Comparison of ENCODE assay signal across 8 mouse cellular contexts in the genomic region with DNA sequence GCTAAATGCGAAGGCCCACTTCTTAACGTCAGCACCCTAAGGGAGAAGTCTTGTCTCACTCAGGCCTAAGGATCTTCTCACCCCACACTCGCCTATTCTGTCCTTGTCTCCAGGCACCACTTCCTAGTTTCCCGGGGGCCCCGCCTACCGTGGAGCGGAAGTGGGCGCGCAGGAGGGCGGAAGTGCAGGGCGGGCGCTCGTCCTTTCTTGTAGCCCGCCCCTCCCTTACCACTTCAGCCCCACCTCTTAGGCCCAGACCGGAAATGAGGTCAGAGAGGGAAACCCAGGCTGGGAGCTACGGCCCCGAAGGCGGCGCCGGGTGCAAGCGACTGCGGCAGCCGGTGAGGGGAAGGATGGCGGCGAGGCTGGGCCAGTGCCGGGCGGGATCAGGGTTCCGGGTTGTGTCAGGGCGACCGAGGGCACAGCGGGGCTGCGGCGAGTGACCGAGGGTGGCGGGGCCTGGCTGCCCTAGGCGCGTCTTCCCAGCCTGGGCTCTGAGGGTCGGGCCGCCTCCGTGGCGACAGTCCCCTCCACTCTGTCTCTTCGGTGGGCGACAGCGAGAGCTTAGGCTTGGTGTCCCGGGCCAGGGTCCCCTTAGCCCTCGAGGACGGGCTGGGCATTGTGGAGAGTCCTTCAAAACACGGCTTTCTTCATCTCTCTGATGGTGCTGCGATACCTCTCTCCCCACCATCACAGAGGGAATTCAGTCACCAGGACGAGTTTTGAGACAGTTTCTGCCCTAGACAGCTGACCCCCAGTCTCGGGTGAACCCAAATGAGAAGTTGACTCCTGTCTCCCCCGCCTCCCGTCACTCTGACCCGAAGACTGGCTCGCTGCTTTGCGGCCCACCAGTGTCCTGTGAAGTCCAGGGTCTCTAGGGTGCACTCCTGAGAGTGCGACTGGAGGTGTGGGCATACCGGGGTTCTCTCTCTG. TPM values are rescaled to one million over a fixed set of nuclear protein-coding genes. Genes with fewer than 3 reads are reported as not detected.
A peak's percentile ranks its signal among the peaks of the same experiment; 100 is the strongest.
DNase-seq lines count a peak whose midpoint lies in the region; ATAC-seq lines count a peak whose summit lies in the region.

A gene (plus strand): TSS at position 255 of the 933 bp plus-strand sequence.

- ATAC-seq in hindbrain, embryonic 14.5 days (ENCODE audit: low FRiP score) = peak; percentile 99

- H3K36me3 ChIP-seq in hindbrain, embryonic 14.5 days (replicated peaks; ENCODE audit: control insufficient read depth, insufficient read depth) = peaks cover 18% of the 10 kb centered on the region

- 2% methylated on average over 48 of the region's 58 CpGs for WGBS in hindbrain, embryonic 14.5 days

- H3K4me1 ChIP-seq in hindbrain, embryonic 14.5 days (replicated peaks; ENCODE audit: control insufficient read depth, insufficient read depth, low read length) = peaks cover 35% of the 10 kb centered on the region

- H3K9me3 ChIP-seq in hindbrain, embryonic 14.5 days (ENCODE audit: control insufficient read depth, low read length) = no peaks in the 10 kb centered on the region

- peak; percentile 98 for DNase-seq in R1 (ENCODE audit: low read depth, low spot score)
- peak; percentile 95 to 97 for DNase-seq in cerebellum, postnatal 25 days
- peak; percentile 81 to 82 for DNase-seq in frontal cortex, postnatal 25 days (ENCODE audit: low spot score in 2 of 2)
- DNase-seq in hindbrain, embryonic 14.5 days (ENCODE audit: low spot score) = peak; percentile 95
- peak; percentile 95 to 96 for DNase-seq in layer of hippocampus, postnatal 36 days
- DNase-seq in lung, postnatal 36 days = peak; percentile 99
- peak; percentile 99 for DNase-seq in retina, postnatal 1 day
- DNase-seq in urinary bladder, adult 18-20 months (ENCODE audit: low spot score in 2 of 2) = peak; percentile 92 to 95

- H3K27me3 ChIP-seq in hindbrain, embryonic 14.5 days (ENCODE audit: control insufficient read depth, insufficient read depth, low read length) = no peaks in the 10 kb centered on the region

- peak within 1 kb of the TSS; percentile 58 for H3K4me3 ChIP-seq in hindbrain, embryonic 14.5 days (replicated peaks; ENCODE audit: low read length)

- H3K9ac ChIP-seq in hindbrain, embryonic 14.5 days = peak within 1 kb of the TSS; percentile 77

- peak within 1 kb of the TSS; percentile 89 for H3K4me2 ChIP-seq in hindbrain, embryonic 14.5 days (replicated peaks)

- peak within 1 kb of the TSS; percentile 73 for H3K27ac ChIP-seq in hindbrain, embryonic 14.5 days

RNA-seq across cellular contexts. Expression of the gene that starts here (rescaled TPM):
- 26.7 and 29.6 TPM in 2 replicates for polyA plus RNA-seq in hindbrain, embryonic 14.5 days (2014; fragmentation: Nextera tagmentation; extraction: Ambion mirVana)
- 10 to 100 TPM; 29.3 to 30.2 TPM for total RNA-seq in layer of hippocampus, postnatal 36 days (2021)

Comparison
In these comparisons a context has a peak if more than half of its experiments do, and no peak if none do; other contexts are left out.
1. Peak in every context shown above with its lines: DNase-seq, ATAC-seq, H3K4me3 ChIP-seq and H3K27ac ChIP-seq.